Mouse (Mus musculus) layer of hippocampus, adult 2 months (tissue): ENCODE results near the gene Rxra. TPM values are rescaled to one million over a fixed set of nuclear protein-coding genes. Genes with fewer than 3 reads are reported as not detected.
A peak's percentile ranks its signal among the peaks of the same experiment; 100 is the strongest.

Experiments used
- DNase-seq, 2 experiments: peaks; one replicate each; pipeline ENCODE4 v3.0.0; 2022; ENCODE audit warnings: low spot score in 2 of 2
- H3K27ac ChIP-seq: fragments of 200-600 bp; 2 replicates; pipeline ENCODE4 v1.8.1; 2022
- H3K4me3 ChIP-seq: fragments of 200-600 bp; 2 replicates; pipeline ENCODE4 v1.8.1; 2022; ENCODE audit warnings: mild to moderate bottlenecking
- CTCF ChIP-seq: fragments of 200-600 bp; conservative IDR thresholded peaks from 2 replicates; pipeline ENCODE4 v1.8.1; 2022; ENCODE audit warnings: antibody characterized with exemption, mild to moderate bottlenecking, moderate library complexity
- total RNA-seq, 2 experiments: library from RNA; stranded (reverse); gene quantifications; 2 replicates each; pipeline ENCODE4 v1.2.3; 2021

The Rxra gene
- total RNA-seq, 2 experiments from 2014 or later = 26.9 to 29.5 TPM

GRCm38 (mm10) chr2:27716339-27716738, 40.1 kb downstream of the Rxra start:
- no peak for TF ChIP-seq CTCF
- no peak overlapping the region; the same call in 1 of the 2 replicates for H3K27ac ChIP-seq
- DNase-seq = no peak
- no peak overlapping the region for H3K4me3 ChIP-seq

DNA sequence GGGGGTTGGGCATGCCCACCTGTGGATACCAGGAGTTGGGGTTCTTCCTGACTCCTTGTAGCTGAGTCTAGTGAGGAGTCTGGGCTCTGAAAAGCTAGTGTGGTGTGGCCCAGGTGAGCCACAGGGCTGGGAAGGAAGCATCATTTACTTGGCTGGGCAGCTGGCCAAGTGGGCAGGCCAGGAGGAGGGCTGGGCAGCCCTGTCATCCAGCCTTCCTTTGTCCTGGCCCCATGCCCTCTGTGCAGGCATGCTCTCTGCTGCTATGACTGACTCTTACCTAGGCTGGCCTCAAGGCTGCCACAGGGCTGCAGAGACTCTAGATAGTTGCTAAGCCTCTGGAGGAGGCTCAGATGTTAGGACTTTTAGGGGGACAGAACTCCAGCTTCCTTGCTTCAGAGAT, 42.0 kb downstream of the Rxra start:
- DNase-seq = no peak
- TF ChIP-seq CTCF = no peak
- no peak overlapping the region for H3K27ac ChIP-seq

DNA sequence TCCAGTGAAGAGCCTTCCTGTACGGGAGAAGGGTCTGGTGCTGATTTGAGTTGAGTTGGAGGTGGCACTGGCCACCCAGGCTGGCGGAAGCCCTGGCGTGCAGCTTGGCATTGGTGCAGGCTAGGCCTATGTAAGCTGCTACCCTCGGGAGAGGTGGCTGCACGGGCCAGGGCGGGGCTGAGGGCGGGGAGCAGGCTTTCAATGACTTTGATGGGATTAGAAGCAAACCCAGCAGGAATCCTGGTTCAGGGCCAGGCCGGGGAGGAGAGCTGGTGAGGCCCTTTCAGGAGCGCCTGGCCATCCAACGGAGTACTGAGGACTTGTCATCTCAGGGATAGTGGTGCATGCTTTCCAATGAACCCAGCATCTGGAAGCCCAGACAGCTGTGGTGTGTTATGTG, 43.4 kb downstream of the Rxra start:
- Histone ChIP-seq H3K27ac (no peak overlapping the region), H3K4me3 (no peak overlapping the region)
- TF ChIP-seq CTCF = no peak
- no peak for DNase-seq

More for the DNA sequence above, 42.0 kb downstream of the Rxra start:
- no peak overlapping the region for H3K4me3 ChIP-seq

- H3K27ac ChIP-seq = no peak overlapping the region
- no peak for DNase-seq
- no peak for TF ChIP-seq CTCF
- H3K4me3 ChIP-seq = no peak overlapping the region
Measured at GRCm38 (mm10) chr2:27721611-27722010, 45.4 kb downstream of the Rxra start.

- no peak overlapping the region for H3K4me3 ChIP-seq
- no peak for DNase-seq
- H3K27ac ChIP-seq = no peak overlapping the region
- TF ChIP-seq CTCF = no peak
Measured at GRCm38 (mm10) chr2:27724729-27725316, 48.6 kb downstream of the Rxra start.

GRCm38 (mm10) chr2:27727994-27728854, 52.0 kb downstream of the Rxra start:
- Histone ChIP-seq H3K27ac (no peak overlapping the region), H3K4me3 (no peak overlapping the region)
- DNase-seq = no peak
- no peak for TF ChIP-seq CTCF

GRCm38 (mm10) chr2:27729009-27729408, 52.8 kb downstream of the Rxra start:
- TF ChIP-seq CTCF = no peak
- DNase-seq = no peak
- Histone ChIP-seq H3K27ac (no peak overlapping the region), H3K4me3 (no peak overlapping the region)

- H3K27ac ChIP-seq = no peak overlapping the region
- peak; percentile 80 for TF ChIP-seq CTCF
- H3K4me3 ChIP-seq = no peak overlapping the region
- peak in 1 of 2 experiments; percentile 37 for DNase-seq
Measured at GRCm38 (mm10) chr2:27730002-27730905, 54.0 kb downstream of the Rxra start.

- TF ChIP-seq CTCF = no peak
- DNase-seq = no peak
- Histone ChIP-seq H3K4me3 (no peak overlapping the region), H3K27ac (no peak overlapping the region)
Measured at GRCm38 (mm10) chr2:27733021-27733420, 56.8 kb downstream of the Rxra start.

- H3K27ac ChIP-seq = no peak overlapping the region
- TF ChIP-seq CTCF = no peak
- H3K4me3 ChIP-seq = no peak overlapping the region
- DNase-seq = no peak
Measured at GRCm38 (mm10) chr2:27734328-27734727, 58.1 kb downstream of the Rxra start.

DNA sequence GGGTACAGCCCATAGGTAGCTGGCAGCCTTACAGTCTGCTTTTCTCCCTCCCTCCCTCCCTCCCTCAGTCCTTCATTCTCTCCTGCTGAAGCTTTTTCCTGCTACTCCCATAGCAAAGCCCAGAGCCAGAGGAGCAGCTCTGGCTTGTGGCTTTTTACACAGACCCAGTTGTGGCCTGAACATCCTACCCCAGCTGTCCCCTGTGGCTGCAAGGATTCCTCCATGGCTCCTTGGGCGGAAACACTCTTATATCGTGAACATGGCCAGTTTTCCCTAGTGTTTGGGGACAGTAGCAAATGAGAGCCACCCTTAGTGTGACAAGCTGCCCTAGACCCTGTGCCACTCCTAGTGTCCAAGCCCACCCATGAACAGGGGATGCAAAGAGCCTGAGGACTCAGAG, 58.6 kb downstream of the Rxra start:
- no peak for DNase-seq
- H3K27ac ChIP-seq = no peak overlapping the region
- H3K4me3 ChIP-seq = no peak overlapping the region

GRCm38 (mm10) chr2:27736802-27737201, 60.6 kb downstream of the Rxra start:
- TF ChIP-seq CTCF = no peak

More for the DNA sequence above, 58.6 kb downstream of the Rxra start:
- TF ChIP-seq CTCF = no peak

GRCm38 (mm10) chr2:27738396-27738795, 62.2 kb downstream of the Rxra start:
- no peak overlapping the region for H3K4me3 ChIP-seq
- no peak for DNase-seq
- no peak for TF ChIP-seq CTCF
- no peak overlapping the region for H3K27ac ChIP-seq

More at GRCm38 (mm10) chr2:27736802-27737201, 60.6 kb downstream of the Rxra start:
- no peak overlapping the region for H3K4me3 ChIP-seq
- no peak overlapping the region for H3K27ac ChIP-seq
- no peak for DNase-seq
